21 mouse cellular contexts compared by ENCODE assay signal in genomic region chr11:72190857-72191256, GRCm38 (mm10). TPM values are rescaled to one million over a fixed set of nuclear protein-coding genes. Genes with fewer than 3 reads are reported as not detected.
"Had no signal": no experiment of that assay in that cellular context is flagged by ENCODE, and none has a peak within 500 bp of the region (broad histone marks: within the 10 kb centered on the region; RNA-seq: fewer than 3 reads in every experiment).

No protein-coding gene starts in this region.

- H3K9ac ChIP-seq: lung, embryonic 14.5 days; midbrain, embryonic 13.5 days; neural tube, embryonic 13.5 days; neural tube, embryonic 15.5 days had no signal

- H3K4me2 ChIP-seq: lung, embryonic 14.5 days; midbrain, embryonic 13.5 days; neural tube, embryonic 13.5 days; neural tube, embryonic 15.5 days had no signal

- H3K27me3 ChIP-seq: midbrain, embryonic 13.5 days; neural tube, embryonic 13.5 days; neural tube, embryonic 15.5 days had no signal

- H3K27ac ChIP-seq: midbrain, embryonic 10.5 days; midbrain, embryonic 13.5 days; neural tube, embryonic 13.5 days; neural tube, embryonic 15.5 days had no signal

- H3K4me3 ChIP-seq: midbrain, embryonic 10.5 days; midbrain, embryonic 13.5 days; myocyte; neural tube, embryonic 13.5 days; neural tube, embryonic 15.5 days had no signal

- DNase-seq: lung, adult 18-20 months; lung, embryonic 14.5 days; lung, postnatal 10 days; lung, postnatal 4 days; retina, postnatal 1 day; right cerebral cortex, adult 18-20 months; right cerebral cortex, postnatal 25 days; right cerebral cortex, postnatal 4 days; spleen, adult 18-20 months; thymus, adult 2 months; thymus, postnatal 25 days; thymus, postnatal 4 days had no signal

- H3K9me3 ChIP-seq: midbrain, embryonic 10.5 days; midbrain, embryonic 13.5 days; neural tube, embryonic 13.5 days; neural tube, embryonic 15.5 days had no signal

- ATAC-seq: midbrain, embryonic 13.5 days; midbrain, embryonic 16.5 days had no signal

- H3K4me1 ChIP-seq: midbrain, embryonic 10.5 days; midbrain, embryonic 13.5 days; neural tube, embryonic 13.5 days; neural tube, embryonic 15.5 days had no signal

RNA-seq across cellular contexts. Expression of gene Gm43951, which starts 15.8 kb away (rescaled TPM):
- total RNA-seq: megakaryocyte-erythroid progenitor cell, adult 5-6 weeks had no signal
- polyA plus RNA-seq: liver, embryonic 16.5 days; lung, embryonic 14.5 days; stomach, embryonic 14.5 days had no signal

RNA-seq across cellular contexts. Expression of gene Pitpnm3, which starts 55.3 kb away (rescaled TPM):
- total RNA-seq: megakaryocyte-erythroid progenitor cell, adult 5-6 weeks had no signal
